Mouse (Mus musculus): ENCODE results near the gene Eif5a. TPM values are rescaled to one million over a fixed set of nuclear protein-coding genes. Genes with fewer than 3 reads are reported as not detected.

Gene Eif5a
- polyA plus RNA-seq, 1 experiment = 1,243 TPM

GRCm38 (mm10) chr11:69915667-69916627 lies 5.8 kb downstream of the Eif5a start:
- Histone ChIP-seq H3K27me3 (ENCODE audit: control insufficient read depth, insufficient read depth, insufficient read length) (no peaks in the 10 kb centered on the region), H3K79me2 (ENCODE audit: control insufficient read depth, insufficient read depth) (peaks cover 58% of the 10 kb centered on the region), H3ac (ENCODE audit: control insufficient read depth, insufficient read length) (no peak overlapping the region), H3K4me2 (ENCODE audit: low read depth) (peak overlapping the region; percentile 79), H3K4me3 (no peak overlapping the region), H3K36me3 (ENCODE audit: control insufficient read depth, insufficient read depth) (peaks cover 45% of the 10 kb centered on the region)
- TF ChIP-seq POLR2A (IDR thresholded peaks at IDR 0.05; ENCODE audit: insufficient read length, low read depth) (peak; percentile 25), POLR2AphosphoS2 (IDR thresholded peaks at IDR 0.05; ENCODE audit: insufficient read length, low read depth) (peak; percentile 73), MAX (IDR thresholded peaks at IDR 0.05; ENCODE audit: low read depth) (no peak)

GRCm38 (mm10) chr11:69914917-69915430 lies 6.8 kb downstream of the Eif5a start:
- peaks cover 54% of the 10 kb centered on the region for H3K36me3 ChIP-seq (ENCODE audit: control insufficient read depth, insufficient read depth)
- peaks cover 51% of the 10 kb centered on the region for H3K79me2 ChIP-seq (ENCODE audit: control insufficient read depth, insufficient read depth)
- H3K4me2 ChIP-seq (ENCODE audit: low read depth) = peak overlapping the region; percentile 79
- no peaks in the 10 kb centered on the region for H3K27me3 ChIP-seq (ENCODE audit: control insufficient read depth, insufficient read depth, insufficient read length)
- H3K4me3 ChIP-seq = peak overlapping the region; percentile 50
- no peak for TF ChIP-seq E2F4 (IDR thresholded peaks at IDR 0.05; ENCODE audit: insufficient read depth)
- TF ChIP-seq USF1 (IDR thresholded peaks at IDR 0.05; ENCODE audit: low read depth) = no peak
- TF ChIP-seq CEBPB (IDR thresholded peaks at IDR 0.05; ENCODE audit: insufficient read depth, poor library complexity, severe bottlenecking) = no peak
- TF ChIP-seq SRF (IDR thresholded peaks at IDR 0.05; ENCODE audit: control insufficient read depth, insufficient read length, low read depth) = no peak
- TF ChIP-seq POLR2AphosphoS2 (IDR thresholded peaks at IDR 0.05; ENCODE audit: insufficient read length, low read depth) = peak; percentile 56
- H3ac ChIP-seq (ENCODE audit: control insufficient read depth, insufficient read length) = peak overlapping the region; percentile 69

- Histone ChIP-seq H3K4me2 (ENCODE audit: low read depth) (peak overlapping the region; percentile 79), H3K27me3 (ENCODE audit: control insufficient read depth, insufficient read depth, insufficient read length) (no peaks in the 10 kb centered on the region), H3K79me2 (ENCODE audit: control insufficient read depth, insufficient read depth) (peaks cover 45% of the 10 kb centered on the region), H3K4me3 (peak overlapping the region; percentile 50), H3K36me3 (ENCODE audit: control insufficient read depth, insufficient read depth) (peaks cover 61% of the 10 kb centered on the region), H3ac (ENCODE audit: control insufficient read depth, insufficient read length) (peak overlapping the region; percentile 69)
- no peak for TF ChIP-seq SRF (IDR thresholded peaks at IDR 0.05; ENCODE audit: control insufficient read depth, insufficient read length, low read depth)
- peak; percentile 19 for TF ChIP-seq REST (IDR thresholded peaks at IDR 0.05; ENCODE audit: insufficient read depth, insufficient read length)
- TF ChIP-seq POLR2AphosphoS2 (IDR thresholded peaks at IDR 0.05; ENCODE audit: insufficient read length, low read depth) = peak; percentile 80
These were observed 7.4 kb downstream of the Eif5a start for GRCm38 (mm10) chr11:69914372-69914764.

- peaks cover 58% of the 10 kb centered on the region for H3K36me3 ChIP-seq (ENCODE audit: control insufficient read depth, insufficient read depth)
- H3K27me3 ChIP-seq (ENCODE audit: control insufficient read depth, insufficient read depth, insufficient read length) = no peaks in the 10 kb centered on the region
- peak within 1 kb of the TSS; percentile 79 for H3K4me2 ChIP-seq (ENCODE audit: low read depth)
- peak within 1 kb of the TSS; percentile 69 for H3ac ChIP-seq (ENCODE audit: control insufficient read depth, insufficient read length)
- TF ChIP-seq E2F4 (IDR thresholded peaks at IDR 0.05; ENCODE audit: insufficient read depth) (peak; percentile 75), MYOD1 (IDR thresholded peaks at IDR 0.05; ENCODE audit: control insufficient read depth in 1 of 3, insufficient read length in 2 of 3, low read depth in 2 of 3) (no peak), POLR2AphosphoS2 (IDR thresholded peaks at IDR 0.05; ENCODE audit: insufficient read length, low read depth) (peak; percentile 79), POLR2A (IDR thresholded peaks at IDR 0.05; ENCODE audit: insufficient read length, low read depth) (peak; percentile 57), MYOG (IDR thresholded peaks at IDR 0.05; ENCODE audit: control insufficient read depth in 1 of 3, insufficient read depth in 1 of 3, insufficient read length in 2 of 3, low read depth in 2 of 3) (peak in 1 of 3 experiments; percentile 2)
- H3K4me3 ChIP-seq = peak within 1 kb of the TSS; percentile 50
- peaks cover 39% of the 10 kb centered on the region for H3K79me2 ChIP-seq (ENCODE audit: control insufficient read depth, insufficient read depth)
These were observed 8.0 kb downstream of the Eif5a start, which contains the start of gene Gps2 for GRCm38 (mm10) chr11:69913554-69914371. Gene Gps2 (plus strand): TSS chr11:69913888.

GRCm38 (mm10) chr11:69912716-69913530 lies 8.8 kb downstream of the Eif5a start:
- H3K4me3 ChIP-seq = peak overlapping the region; percentile 50
- no peak for TF ChIP-seq E2F4 (IDR thresholded peaks at IDR 0.05; ENCODE audit: insufficient read depth)
- TF ChIP-seq POLR2AphosphoS2 (IDR thresholded peaks at IDR 0.05; ENCODE audit: insufficient read length, low read depth) = no peak
- no peak for TF ChIP-seq TCF3 (IDR thresholded peaks at IDR 0.05; ENCODE audit: insufficient read length, low read depth)
- TF ChIP-seq MYOG (IDR thresholded peaks at IDR 0.05; ENCODE audit: control insufficient read depth in 1 of 3, insufficient read depth in 1 of 3, insufficient read length in 2 of 3, low read depth in 2 of 3) = no peak
- TF ChIP-seq POLR2A (IDR thresholded peaks at IDR 0.05; ENCODE audit: insufficient read length, low read depth) = no peak
- no peak for TF ChIP-seq CEBPB (IDR thresholded peaks at IDR 0.05; ENCODE audit: insufficient read depth, poor library complexity, severe bottlenecking)
- TF ChIP-seq TCF12 (IDR thresholded peaks at IDR 0.05; ENCODE audit: insufficient read depth, poor library complexity, severe bottlenecking) = no peak
- TF ChIP-seq REST (IDR thresholded peaks at IDR 0.05; ENCODE audit: insufficient read depth, insufficient read length) = no peak
- TF ChIP-seq SRF (IDR thresholded peaks at IDR 0.05; ENCODE audit: control insufficient read depth, insufficient read length, low read depth) = no peak
- no peak for TF ChIP-seq USF1 (IDR thresholded peaks at IDR 0.05; ENCODE audit: low read depth)
- no peak for TF ChIP-seq MAX (IDR thresholded peaks at IDR 0.05; ENCODE audit: low read depth)
- no peak for TF ChIP-seq MYOD1 (IDR thresholded peaks at IDR 0.05; ENCODE audit: control insufficient read depth in 1 of 3, insufficient read length in 2 of 3, low read depth in 2 of 3)
- H3K27me3 ChIP-seq (ENCODE audit: control insufficient read depth, insufficient read depth, insufficient read length) = no peaks in the 10 kb centered on the region
- peaks cover 31% of the 10 kb centered on the region for H3K79me2 ChIP-seq (ENCODE audit: control insufficient read depth, insufficient read depth)
- peaks cover 55% of the 10 kb centered on the region for H3K36me3 ChIP-seq (ENCODE audit: control insufficient read depth, insufficient read depth)
- H3K4me2 ChIP-seq (ENCODE audit: low read depth) = peak overlapping the region; percentile 79
- H3ac ChIP-seq (ENCODE audit: control insufficient read depth, insufficient read length) = no peak overlapping the region

Measured in myocyte (in vitro differentiated cells).